Comparison of ENCODE assay signal across 37 mouse cellular contexts in the genomic region with DNA sequence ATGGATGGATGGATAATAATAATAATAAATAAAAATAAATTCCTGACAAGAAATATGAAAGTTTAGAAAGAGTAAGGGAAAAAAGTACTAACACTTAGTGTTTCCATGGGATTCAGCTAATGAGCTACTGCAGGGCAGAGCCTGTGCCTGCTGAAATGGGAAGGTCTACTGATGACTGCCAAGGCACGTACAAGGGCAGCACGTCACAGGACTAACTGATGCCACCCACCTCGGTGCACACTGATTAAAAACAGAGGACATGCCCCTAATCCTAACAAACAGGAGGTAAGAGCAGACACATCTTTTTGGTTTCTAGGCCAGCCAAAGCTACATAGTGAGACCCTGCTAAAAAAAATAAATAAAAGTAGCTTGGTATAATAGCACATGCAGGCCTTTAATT. TPM values are rescaled to one million over a fixed set of nuclear protein-coding genes. Genes with fewer than 3 reads are reported as not detected.
"Had no signal": no experiment of that assay in that cellular context is flagged by ENCODE, and none has a peak within 500 bp of the region (broad histone marks: within the 10 kb centered on the region; RNA-seq: fewer than 3 reads in every experiment).

No protein-coding gene starts in this region.

- H3K4me1 ChIP-seq: heart, embryonic 10.5 days; hindbrain, embryonic 10.5 days; hindbrain, embryonic 12.5 days; hindbrain, embryonic 13.5 days; hindbrain, embryonic 15.5 days; intestine, embryonic 15.5 days; kidney, embryonic 15.5 days had no signal

- H3K27me3 ChIP-seq: heart, embryonic 12.5 days; heart, embryonic 13.5 days; heart, embryonic 15.5 days; hindbrain, embryonic 12.5 days; hindbrain, embryonic 13.5 days; hindbrain, embryonic 15.5 days; intestine, embryonic 15.5 days; kidney, embryonic 15.5 days had no signal

- H3K27ac ChIP-seq: heart, embryonic 10.5 days; heart, embryonic 13.5 days; heart, embryonic 15.5 days; hindbrain, embryonic 10.5 days; hindbrain, embryonic 12.5 days; hindbrain, embryonic 13.5 days; hindbrain, embryonic 14.5 days; hindbrain, embryonic 15.5 days; hindbrain, postnatal 0 days; intestine, embryonic 15.5 days; kidney, embryonic 15.5 days; kidney, postnatal 0 days had no signal

- ATAC-seq: hindbrain, embryonic 16.5 days; hindbrain, postnatal 0 days; inflammation-experienced regulatory T-cells, adult 6 months; intestine, embryonic 15.5 days; intestine, embryonic 16.5 days; intestine, postnatal 0 days had no signal

- H3K4me2 ChIP-seq: heart, embryonic 11.5 days; heart, embryonic 12.5 days; heart, embryonic 13.5 days; heart, embryonic 15.5 days; hindbrain, embryonic 12.5 days; hindbrain, embryonic 13.5 days; hindbrain, embryonic 14.5 days; hindbrain, embryonic 15.5 days; intestine, embryonic 15.5 days; kidney, embryonic 15.5 days had no signal

- H3K9ac ChIP-seq: heart, embryonic 12.5 days; heart, embryonic 13.5 days; heart, embryonic 15.5 days; hindbrain, embryonic 12.5 days; hindbrain, embryonic 13.5 days; hindbrain, embryonic 14.5 days; hindbrain, embryonic 15.5 days; intestine, embryonic 15.5 days; kidney, embryonic 15.5 days had no signal

- H3K4me3 ChIP-seq: heart, embryonic 10.5 days; heart, embryonic 12.5 days; heart, embryonic 13.5 days; heart, embryonic 15.5 days; hindbrain, embryonic 10.5 days; hindbrain, embryonic 12.5 days; hindbrain, embryonic 13.5 days; hindbrain, embryonic 15.5 days; intestine, embryonic 15.5 days; kidney, embryonic 15.5 days; layer of hippocampus, adult 2 months had no signal

- H3K9me3 ChIP-seq: heart, embryonic 10.5 days; heart, embryonic 12.5 days; heart, embryonic 13.5 days; heart, embryonic 15.5 days; hindbrain, embryonic 10.5 days; hindbrain, embryonic 12.5 days; hindbrain, embryonic 13.5 days; hindbrain, embryonic 15.5 days; intestine, embryonic 15.5 days; kidney, embryonic 15.5 days had no signal

- DNase-seq: heart, postnatal 14 days; heart, postnatal 36 days; heart, postnatal 4 days; kidney, adult 11 months; kidney, adult 18-20 months; kidney, adult 2 months; kidney, adult 8-10 months; kidney, adult 9 months; kidney, postnatal 10 days; kidney, postnatal 14 days; kidney, postnatal 25 days; kidney, postnatal 36 days; kidney, postnatal 4 days; layer of hippocampus, adult 9-11 months; layer of hippocampus, postnatal 36 days had no signal

RNA-seq across cellular contexts. Expression of gene Jakmip3, which starts 56.8 kb away (rescaled TPM):
- total RNA-seq: hematopoietic stem cell, adult 5-6 weeks had no signal
- polyA plus RNA-seq: heart, embryonic 13.5 days; heart, embryonic 15.5 days; heart, embryonic 16.5 days; heart, postnatal 0 days had no signal
